Mouse (Mus musculus): ENCODE measurements around the gene D5Ertd579e. TPM values are rescaled to one million over a fixed set of nuclear protein-coding genes. Genes with fewer than 3 reads are reported as not detected.
"Not testable (repeated sequence)": the region's sequence is repeated elsewhere in the genome, so short reads cannot be mapped to it uniquely, and the experiment has no call there.

Gene D5Ertd579e
- total RNA-seq, 1 experiment from 2014 or later: 47.6 TPM

DNA sequence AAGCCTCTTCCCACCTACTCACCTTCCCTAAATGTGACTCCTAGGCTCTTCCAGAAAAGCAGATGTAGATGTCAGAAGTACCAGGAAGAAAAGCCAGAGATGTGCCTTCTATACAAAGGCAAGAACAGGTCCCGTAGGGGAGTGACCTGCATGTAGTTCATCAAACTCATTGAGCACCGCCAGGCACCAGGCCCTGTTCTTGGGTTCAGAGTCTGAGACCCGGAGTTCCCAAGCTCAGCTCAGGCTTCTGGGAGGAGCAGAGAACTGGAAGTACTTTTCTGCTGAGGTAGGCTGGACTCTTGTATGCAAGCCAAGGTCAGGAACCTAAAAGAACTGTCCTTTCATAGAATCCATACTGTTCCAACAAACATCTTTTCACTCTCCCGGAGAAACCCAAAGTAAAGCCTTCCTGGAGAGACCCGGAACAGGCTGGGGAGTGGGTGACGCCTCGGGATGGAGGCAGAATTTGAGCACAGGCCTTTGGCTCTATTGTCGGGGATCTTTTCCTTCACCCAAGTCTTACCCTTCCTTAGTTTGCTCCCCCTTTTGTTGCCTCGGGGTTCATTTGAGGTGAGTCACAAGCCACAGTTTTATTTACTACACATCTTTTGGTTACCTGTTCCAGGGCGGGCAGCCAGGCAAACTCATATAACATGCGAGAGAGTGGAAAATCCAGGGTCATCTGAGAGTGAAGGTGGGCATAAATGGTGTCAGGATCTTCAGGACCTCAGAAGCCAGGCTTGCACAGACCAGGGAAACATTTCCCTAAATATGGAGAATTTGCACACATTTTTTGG, 878 bp upstream of the D5Ertd579e start:
- no peak for ATAC-seq (replicated peaks; ENCODE audit: insufficient number of reproducible peaks, low FRiP score, low TSS enrichment, poor library complexity, severe bottlenecking)

DNA sequence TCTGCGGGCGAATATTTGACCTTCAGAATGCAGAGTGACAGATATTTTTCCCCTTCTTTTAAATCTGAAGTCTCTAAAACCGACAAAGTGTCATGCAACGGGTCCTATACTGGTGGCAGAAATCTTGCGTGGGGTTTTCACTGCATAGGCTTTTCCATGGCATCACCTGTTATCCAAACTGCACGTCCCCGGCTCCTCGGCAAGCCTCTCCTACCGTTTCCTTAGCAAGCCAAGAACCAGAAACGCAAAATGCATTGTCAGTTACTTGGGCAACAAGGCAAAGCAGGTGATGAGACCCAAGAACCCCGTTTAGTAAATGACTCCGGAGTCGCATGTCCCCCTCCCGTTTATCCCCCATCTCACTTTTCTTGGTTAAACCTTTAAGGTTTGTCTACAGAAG, 819 bp downstream of the D5Ertd579e start:
- no peak for ATAC-seq (replicated peaks; ENCODE audit: insufficient number of reproducible peaks, low FRiP score, low TSS enrichment, poor library complexity, severe bottlenecking)

DNA sequence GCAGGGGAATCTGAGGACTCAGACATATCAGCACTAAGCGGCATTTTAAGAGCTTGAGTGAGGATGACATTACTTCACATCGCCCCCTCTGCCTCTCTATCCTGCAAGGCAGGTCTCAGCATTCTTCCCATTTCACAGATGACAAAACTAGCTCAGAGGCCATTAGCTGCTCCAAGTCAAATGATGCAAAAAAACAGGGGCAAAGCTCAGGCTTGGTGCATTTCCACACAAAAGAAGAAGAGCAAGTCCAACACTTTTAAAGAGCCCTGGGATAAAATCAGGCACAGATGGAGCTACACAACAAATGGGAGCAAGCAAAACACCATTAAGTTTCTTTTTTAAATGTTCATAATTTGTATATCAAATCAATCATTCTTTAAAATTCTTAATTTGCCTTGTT, 2.2 kb downstream of the D5Ertd579e start:
- no peak for ATAC-seq (replicated peaks; ENCODE audit: insufficient number of reproducible peaks, low FRiP score, low TSS enrichment, poor library complexity, severe bottlenecking)

DNA sequence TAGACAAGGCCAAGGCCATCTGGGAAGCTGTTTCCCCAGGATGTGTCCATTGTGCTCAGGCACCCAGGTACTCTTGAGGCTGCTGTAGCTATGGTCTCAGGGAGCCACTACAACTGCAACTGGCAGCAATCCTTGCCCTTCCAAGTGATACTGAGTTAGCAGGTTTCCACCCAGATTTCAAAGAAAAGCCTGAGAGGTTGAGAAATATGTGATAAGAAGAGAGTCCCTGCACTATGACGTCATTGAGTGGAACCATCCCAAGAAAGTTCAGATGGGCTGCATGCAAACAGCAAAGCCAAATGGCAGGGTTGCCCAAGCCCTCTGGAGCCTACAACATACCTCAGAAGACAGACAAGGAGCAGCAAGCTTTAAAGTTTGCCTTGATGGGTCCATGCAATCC, 4.4 kb downstream of the D5Ertd579e start:
- ATAC-seq (replicated peaks; ENCODE audit: insufficient number of reproducible peaks, low FRiP score, low TSS enrichment, poor library complexity, severe bottlenecking): no peak

DNA sequence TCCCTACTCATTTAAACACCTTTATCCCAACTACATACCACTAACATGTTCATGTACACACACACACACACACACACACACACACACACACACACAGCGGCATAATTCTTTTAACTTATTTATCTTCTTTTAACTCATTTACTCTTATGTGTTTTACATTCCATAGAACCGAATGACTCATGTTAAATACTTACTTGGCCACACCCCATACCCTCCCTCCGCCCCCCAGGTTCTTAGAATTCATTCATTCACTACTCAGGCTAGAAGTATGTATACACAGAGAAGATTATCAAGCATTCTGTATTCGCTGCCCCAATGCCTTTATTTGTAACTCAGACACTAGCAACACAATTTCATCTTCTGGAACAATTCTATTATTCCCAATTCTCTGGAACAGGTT, 10.7 kb downstream of the D5Ertd579e start:
- no peak for ATAC-seq (replicated peaks; ENCODE audit: insufficient number of reproducible peaks, low FRiP score, low TSS enrichment, poor library complexity, severe bottlenecking)

DNA sequence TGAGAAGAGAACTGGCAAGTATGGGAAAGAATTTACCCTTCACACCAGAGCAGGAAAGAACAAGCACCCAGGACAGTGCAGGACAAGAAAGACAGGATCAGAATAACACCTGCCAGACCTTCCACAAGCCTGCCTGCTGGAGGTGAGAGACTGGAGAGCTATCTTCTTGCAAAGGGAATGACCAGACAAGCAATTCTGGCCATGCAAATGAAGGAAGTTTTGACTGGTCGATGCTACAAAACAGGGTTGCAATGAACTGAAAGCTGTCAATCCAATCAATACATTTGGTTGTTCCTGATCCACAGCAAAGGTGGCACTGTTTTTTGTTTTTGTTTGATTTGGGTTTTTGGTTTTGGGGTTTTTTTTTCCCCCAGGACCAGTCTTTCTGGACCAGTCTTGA, 12.2 kb downstream of the D5Ertd579e start:
- no peak for ATAC-seq (replicated peaks; ENCODE audit: insufficient number of reproducible peaks, low FRiP score, low TSS enrichment, poor library complexity, severe bottlenecking)

DNA sequence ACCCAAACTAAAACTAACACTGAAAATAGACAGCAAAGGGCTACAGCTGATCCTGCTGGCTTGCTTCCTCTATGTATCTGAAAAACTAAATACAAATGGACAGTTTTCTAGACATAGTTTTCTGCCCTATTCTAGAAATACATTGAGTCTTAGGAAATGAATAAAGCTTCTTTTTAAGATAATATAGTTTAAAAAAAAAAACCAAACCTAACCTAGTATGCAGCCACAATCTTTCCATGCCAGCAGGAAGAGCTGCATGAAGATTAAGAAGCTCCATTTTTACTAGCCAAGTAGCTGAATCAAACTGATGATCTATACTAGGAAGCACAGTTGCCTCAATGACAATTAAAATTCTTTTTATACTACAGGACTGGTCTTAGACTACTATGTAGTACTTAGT, 14.6 kb downstream of the D5Ertd579e start:
- no peak for ATAC-seq (replicated peaks; ENCODE audit: insufficient number of reproducible peaks, low FRiP score, low TSS enrichment, poor library complexity, severe bottlenecking)

DNA sequence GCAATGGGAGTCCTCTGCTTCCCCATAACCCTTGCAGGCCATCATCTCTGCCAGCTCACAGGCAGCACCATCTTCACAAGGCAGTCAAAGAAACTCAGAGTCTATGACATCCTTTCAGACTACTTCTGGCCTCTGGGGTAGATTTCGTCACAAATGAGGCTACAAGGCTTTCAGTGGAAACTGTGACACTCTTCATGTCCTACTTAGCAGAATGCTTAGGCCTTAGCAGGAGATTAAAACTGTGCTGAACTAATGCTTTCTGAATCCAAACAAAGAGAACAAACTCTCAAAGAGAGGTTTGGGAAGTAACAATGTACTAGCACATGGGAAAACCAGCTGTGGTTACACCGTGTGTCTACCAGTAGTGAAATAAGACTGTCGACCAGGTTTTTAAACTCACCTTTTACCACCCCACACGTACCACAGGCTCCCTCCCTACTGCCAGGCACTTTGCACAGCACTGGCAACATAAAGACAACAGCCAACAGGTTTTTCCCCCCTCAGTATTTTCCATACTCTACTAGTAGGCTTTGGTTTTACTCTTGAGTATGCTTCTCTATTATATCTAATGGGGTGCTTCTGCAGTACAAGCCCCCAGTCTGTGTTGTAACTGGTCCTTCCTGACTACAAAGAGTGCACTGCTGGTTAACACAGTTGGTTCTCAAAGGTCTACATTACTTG, 15.8 kb downstream of the D5Ertd579e start:
- no peak for ATAC-seq (replicated peaks; ENCODE audit: insufficient number of reproducible peaks, low FRiP score, low TSS enrichment, poor library complexity, severe bottlenecking)

DNA sequence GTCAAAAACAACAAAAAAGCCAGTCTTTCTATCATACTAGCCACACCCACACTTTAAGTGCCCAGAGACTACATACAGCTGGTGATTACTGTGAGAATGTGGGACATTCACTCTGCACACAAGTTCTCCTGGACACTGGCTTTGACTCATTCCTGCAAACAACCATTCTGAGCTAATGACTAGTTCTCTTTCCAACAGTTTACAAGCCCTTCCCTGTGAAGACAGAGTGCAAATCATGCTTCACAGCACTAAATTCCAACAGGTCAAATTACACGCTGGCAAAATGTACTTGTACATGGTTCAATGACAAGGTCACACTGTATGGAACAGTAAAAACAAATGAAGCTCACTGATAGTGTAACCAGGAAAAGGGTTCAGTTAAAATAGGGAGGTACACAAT, 17.0 kb downstream of the D5Ertd579e start:
- no peak for ATAC-seq (replicated peaks; ENCODE audit: insufficient number of reproducible peaks, low FRiP score, low TSS enrichment, poor library complexity, severe bottlenecking)

DNA sequence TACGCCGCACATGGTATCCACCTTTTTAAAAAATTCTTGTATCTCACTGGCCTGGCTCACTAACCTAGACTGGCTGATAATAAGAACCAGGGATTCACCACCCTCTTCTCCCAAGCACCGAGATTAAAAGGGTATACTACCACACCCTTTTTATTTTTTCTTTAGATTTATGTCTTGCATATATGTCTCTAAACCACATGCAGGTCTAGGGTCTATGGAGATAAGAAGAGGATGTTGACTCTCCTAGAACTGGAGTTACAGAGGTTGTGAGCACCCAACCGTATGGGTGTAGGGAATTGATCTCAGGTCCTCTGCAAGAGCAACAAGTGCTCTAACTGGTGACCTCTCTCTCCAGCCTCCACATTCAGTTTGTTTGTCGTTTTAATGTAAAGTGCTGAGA, 17.9 kb downstream of the D5Ertd579e start:
- no peak for ATAC-seq (replicated peaks; ENCODE audit: insufficient number of reproducible peaks, low FRiP score, low TSS enrichment, poor library complexity, severe bottlenecking)

DNA sequence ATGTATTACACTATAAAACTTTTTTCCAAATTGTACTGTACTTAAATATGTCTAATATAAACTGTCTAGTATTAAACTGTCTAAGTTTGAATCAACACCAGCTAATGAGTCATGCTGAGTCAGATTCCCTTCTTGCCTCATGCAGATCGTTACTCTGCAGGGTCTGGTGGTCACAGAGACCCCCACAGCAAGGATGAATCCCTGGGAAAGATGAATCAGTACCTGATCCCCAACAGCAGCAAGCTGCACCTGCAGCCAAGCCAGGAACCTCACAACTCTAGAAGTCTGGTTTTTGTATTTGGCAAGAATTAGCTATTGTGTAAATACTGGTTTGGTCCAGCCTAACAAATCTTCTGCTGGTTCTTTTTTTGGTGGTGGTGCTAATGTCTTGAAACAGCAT, 20.4 kb downstream of the D5Ertd579e start:
- ATAC-seq (replicated peaks; ENCODE audit: insufficient number of reproducible peaks, low FRiP score, low TSS enrichment, poor library complexity, severe bottlenecking): no peak

DNA sequence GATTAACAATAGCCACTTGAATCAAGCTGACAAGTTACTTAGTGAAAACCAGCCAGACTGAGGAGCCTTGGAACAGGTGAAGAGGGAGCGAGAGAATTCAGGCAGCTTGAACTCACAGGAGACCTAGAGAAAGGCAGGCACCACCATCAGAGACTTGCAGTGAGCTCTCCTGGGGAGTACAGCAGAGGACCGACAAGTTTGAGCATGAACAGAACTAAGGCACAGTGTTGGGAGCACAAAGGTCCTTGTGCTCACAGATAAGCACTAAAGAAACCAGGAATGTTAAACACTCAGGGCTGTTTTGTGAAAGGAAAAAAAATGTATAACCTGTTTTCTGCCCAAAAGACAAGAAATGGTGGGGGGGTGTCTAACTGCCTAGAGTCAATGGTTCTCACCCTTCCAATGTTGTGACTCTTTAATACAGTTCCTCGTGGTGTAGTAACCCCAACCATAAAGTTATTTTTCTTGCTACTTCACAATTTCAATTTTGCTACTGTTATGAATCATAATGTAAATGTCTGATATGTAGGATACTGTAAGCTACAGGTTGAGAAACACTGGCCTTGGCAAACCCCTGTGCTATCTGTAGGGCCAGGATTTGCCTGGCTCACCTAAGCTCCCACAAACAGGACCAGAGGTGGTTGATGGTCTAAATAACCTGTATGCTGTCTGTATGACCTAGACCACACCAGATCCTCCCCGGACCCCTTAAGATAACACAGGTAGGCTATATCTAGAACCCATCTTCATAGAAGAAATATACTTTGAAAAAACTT, 21.0 kb downstream of the D5Ertd579e start:
- no peak for ATAC-seq (replicated peaks; ENCODE audit: insufficient number of reproducible peaks, low FRiP score, low TSS enrichment, poor library complexity, severe bottlenecking)

DNA sequence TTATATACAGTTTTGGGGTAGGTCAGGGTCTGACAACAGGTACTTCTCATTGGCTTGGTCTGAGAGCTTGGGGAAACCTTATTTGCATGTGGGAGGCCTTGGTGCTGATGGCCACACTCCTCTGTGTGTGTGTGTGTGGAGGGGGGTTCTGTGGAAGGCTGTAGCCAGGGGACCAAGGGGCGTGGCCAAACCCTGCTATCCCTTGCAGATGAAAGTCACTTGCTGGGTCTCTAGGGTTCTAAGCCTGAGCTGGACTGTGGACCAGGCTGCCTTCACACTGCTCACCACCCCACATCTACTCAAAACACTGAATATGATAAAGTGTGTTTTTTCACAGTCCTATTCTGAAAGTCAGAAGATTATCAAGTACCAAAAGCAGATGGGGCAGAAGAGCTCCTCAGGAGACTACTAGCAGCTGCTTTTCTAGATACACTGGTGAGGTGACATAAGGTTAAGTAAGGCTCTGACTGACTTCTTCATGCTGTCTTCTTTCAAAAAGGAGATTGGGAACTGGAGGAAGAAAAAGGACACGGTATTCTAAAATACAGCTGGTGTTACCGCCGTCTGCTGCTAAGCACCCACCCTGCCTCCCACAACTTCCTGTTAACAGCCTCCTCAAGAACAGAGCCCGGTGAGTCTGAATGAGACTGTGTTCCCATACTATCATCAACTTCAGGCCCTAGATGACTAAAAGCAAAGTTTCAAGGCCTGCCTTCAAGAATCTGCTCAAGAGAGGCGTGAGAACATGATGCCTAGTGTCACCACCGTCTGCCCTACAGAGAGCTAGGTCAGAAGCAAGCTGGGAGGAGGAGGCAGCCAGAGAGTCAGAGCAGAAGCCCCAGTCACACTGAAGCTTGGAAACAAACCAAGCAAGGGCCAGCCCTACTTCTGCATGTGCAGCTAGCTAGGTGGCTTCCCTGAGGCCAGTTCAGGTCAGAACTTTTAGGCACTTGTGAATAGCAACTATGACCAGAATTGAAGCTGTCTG, 26.5 kb downstream of the D5Ertd579e start:
- no peak for ATAC-seq (replicated peaks; ENCODE audit: insufficient number of reproducible peaks, low FRiP score, low TSS enrichment, poor library complexity, severe bottlenecking)

DNA sequence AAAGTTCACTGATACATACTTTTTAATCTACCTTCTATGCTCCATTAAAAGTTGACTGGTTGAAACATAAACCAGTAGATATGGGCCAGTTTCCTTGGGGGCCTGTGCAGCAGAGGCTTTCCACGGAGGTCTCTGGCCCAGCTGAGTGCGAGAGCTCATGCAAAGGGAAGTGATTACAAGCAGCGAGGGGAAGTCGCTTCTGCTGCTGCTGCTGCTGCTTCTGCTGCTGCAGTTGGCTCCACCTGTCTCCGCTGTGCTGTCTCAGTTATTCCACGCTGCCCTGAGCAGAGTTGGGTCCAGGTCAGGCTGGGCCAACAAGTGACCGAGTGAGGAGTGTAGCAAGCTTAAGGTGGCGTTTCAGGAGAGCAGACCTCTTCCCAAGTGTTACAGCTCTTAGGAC, 27.3 kb downstream of the D5Ertd579e start:
- no peak for ATAC-seq (replicated peaks; ENCODE audit: insufficient number of reproducible peaks, low FRiP score, low TSS enrichment, poor library complexity, severe bottlenecking)

DNA sequence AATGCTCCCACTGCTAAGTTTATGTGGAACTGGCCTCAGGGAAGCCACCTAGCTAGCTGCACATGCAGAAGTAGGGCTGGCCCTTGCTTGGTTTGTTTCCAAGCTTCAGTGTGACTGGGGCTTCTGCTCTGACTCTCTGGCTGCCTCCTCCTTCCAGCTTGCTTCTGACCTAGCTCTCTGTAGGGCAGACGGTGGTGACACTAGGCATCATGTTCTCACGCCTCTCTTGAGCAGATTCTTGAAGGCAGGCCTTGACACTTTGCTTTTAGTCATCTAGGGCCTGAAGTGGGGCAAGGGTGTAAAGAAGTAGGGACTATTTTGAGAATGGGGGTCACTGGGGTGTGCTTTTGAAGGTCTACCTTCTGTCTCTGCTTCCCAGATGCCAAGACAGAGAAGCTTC, 27.8 kb downstream of the D5Ertd579e start:
- not testable (repeated sequence) for ATAC-seq (replicated peaks; ENCODE audit: insufficient number of reproducible peaks, low FRiP score, low TSS enrichment, poor library complexity, severe bottlenecking)

DNA sequence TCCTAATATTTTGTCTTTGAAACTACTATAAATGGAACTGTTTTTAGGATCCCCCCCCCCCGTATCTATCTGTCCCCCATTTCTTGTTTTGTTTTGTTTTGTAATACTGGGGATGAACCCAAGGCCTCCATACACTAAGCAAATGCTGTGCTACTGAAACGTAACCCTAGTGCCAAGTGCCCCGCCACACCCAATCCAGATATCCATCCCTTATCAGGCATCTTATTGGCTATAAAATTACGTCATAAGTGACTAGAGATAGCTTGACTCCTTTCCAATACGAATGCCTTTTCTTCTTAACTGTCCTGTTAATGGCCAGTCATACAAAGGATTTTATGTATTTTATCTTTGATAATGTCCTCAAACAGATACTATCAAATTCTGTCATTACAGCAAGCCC, 28.7 kb downstream of the D5Ertd579e start:
- no peak for ATAC-seq (replicated peaks; ENCODE audit: insufficient number of reproducible peaks, low FRiP score, low TSS enrichment, poor library complexity, severe bottlenecking)

DNA sequence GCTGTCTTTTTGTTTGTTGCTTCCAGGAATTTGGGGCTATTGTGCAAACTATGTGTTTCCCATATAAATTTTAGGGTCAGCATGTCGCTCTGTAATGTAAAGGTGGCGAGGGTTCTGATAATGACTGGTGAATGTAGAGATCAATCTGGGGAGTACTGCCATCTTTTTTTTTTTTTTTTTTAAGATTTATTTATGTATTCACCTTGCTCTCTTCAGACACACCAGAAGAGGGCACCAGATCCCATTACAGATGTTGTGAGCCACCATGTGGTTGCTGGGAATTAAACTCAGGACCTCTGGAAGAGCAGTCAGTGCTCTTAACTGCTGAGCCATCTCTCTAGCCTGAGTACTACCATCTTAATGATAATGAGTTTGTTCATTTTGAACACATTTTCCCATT, 29.1 kb downstream of the D5Ertd579e start:
- ATAC-seq (replicated peaks; ENCODE audit: insufficient number of reproducible peaks, low FRiP score, low TSS enrichment, poor library complexity, severe bottlenecking): not testable (repeated sequence)

DNA sequence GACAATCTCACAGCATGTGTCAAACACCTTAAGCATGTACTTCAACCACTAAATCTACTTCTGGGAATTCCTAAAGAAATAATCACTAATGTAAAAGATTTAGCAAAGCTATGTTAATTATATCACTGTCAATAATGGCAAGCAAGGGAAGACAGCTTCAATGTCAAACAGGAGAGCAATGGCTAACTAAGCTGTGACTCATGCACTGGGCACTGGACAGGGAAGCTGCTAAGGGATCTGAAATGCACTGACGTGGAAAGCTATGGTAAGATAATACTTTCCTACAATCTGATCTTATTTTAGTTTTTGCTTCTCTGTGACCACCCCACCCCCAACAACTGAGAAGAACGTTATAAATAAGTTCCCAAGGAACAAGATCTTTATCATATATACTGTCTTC, 32.5 kb downstream of the D5Ertd579e start:
- ATAC-seq (replicated peaks; ENCODE audit: insufficient number of reproducible peaks, low FRiP score, low TSS enrichment, poor library complexity, severe bottlenecking): no peak
